Mouse (Mus musculus) olfactory bulb, adult 2 months (tissue): ENCODE results near the gene Plxnd1.

Experiments
- CTCF ChIP-seq: fragments of 200-500 bp; IDR thresholded peaks from 2 replicates; pipeline ENCODE4 v1.5.1; 2012; ENCODE audit warnings: low read depth, mild to moderate bottlenecking, low read length, moderate library complexity; ENCODE audit not compliant: insufficient read depth
- POLR2A ChIP-seq: fragments of 200-500 bp; IDR thresholded peaks from 2 replicates; pipeline ENCODE4 v1.6.1; 2012; ENCODE audit warnings: mild to moderate bottlenecking, low read depth, low read length, moderate library complexity; ENCODE audit not compliant: insufficient read depth

- TF ChIP-seq CTCF = no peak
- no peak for TF ChIP-seq POLR2A
These were observed 21.1 kb upstream of the Plxnd1 start for GRCm38 (mm10) chr6:116015902-116016301.
